Mouse (Mus musculus): ENCODE results near the gene Stmnd1.
"Not testable (repeated sequence)": the region's sequence is repeated elsewhere in the genome, so short reads cannot be mapped to it uniquely, and the experiment has no call there.

The Stmnd1 gene

GRCm38 (mm10) chr13:46290537-46290936 is 17.0 kb downstream of the Stmnd1 start:
- DNase-seq (ENCODE audit: low spot score in 2 of 2): no peak

- DNase-seq (ENCODE audit: low spot score in 2 of 2): no peak
Measured at GRCm38 (mm10) chr13:46294365-46294764, 20.8 kb downstream of the Stmnd1 start.

GRCm38 (mm10) chr13:46297701-46298100 is 24.2 kb downstream of the Stmnd1 start:
- no peak for DNase-seq (ENCODE audit: low spot score in 2 of 2)

DNA sequence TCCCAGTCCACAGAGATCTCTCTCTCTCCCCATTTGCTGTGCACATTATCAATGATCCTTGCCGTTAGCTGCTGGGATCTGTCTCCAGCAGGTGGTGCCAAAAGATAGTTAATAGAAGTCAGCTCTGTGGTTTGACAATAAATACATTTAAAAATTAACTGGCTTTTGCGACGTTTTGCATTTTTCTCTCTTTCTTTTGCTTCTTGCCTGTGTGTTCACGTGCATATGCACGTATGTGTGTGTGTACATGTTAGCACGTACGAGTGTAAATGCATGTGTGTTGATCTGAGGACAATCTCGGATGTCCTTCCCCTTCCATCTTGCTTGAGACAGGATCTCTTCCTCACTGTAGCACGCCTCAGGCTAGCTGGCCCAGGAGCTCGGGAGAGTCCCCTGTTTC is 37.3 kb downstream of the Stmnd1 start:
- peak; percentile 44 to 57 for DNase-seq (ENCODE audit: low spot score in 2 of 2)

DNA sequence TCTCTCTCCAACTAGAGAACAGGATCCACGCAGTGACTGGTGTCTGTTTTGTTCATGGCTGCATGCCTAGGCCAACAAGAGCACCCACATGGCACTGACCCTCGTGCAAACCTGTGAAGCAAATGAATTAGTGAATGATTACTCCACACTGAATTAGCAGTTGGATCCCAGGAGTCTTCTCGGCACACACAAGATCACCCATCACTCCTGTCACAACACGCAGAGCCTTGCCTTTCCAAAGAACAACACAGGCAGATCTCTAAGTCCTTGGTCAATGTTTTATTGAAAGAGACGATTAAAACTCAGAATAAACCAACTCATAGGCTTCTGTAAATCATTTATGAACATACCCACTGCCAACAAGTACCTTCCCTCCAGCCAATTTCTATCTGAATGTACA is 39.7 kb downstream of the Stmnd1 start:
- DNase-seq (ENCODE audit: low spot score in 2 of 2): no peak

DNA sequence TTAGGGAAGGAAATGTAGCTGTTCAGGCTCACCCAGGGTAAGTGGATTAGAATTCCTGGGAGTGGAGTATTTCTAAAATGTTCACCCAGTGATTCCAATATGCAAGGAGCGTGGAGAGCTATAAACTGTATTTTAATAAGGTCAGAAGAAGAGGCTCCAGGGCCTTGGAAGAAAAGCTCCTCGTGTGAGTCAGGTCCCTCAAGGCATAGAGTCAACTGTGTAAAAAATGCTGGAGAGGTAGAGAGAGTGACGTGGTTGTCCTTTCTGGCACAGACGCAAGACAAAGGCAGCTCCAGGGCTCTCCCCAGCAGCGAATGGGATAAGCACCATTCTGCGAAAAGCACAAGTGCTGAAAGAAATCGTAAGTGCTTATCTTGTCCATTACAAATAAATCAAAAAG is 41.6 kb downstream of the Stmnd1 start:
- DNase-seq (ENCODE audit: low spot score in 2 of 2): no peak

DNA sequence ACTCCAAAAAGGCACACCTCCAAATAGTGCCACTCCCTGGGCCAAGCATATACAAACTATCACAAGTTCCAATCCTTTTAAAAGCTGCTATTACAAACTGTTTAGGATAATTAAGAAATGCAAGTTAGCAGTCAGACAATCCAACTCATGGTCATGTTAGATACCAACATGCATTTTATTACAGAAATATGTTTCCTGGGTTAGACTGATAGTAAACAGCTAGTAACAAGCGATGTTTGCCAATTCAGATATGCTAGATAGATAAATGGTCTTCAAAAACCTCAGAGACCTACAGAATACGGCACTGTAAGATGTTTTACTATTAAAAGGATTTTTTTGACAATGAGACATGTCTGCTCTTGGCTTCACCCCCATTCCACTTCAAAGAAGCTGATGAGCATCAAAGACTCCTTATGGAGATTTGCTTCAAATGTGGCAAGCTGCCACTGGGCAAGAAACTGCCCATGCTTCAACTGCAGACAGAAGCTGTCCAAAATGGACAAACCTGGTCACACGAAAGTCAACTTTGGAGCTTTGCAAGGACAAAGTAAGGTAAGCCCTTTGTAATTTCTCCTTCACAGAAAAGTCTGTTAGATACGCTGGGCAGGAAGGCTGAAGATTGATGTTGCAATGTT is 52.9 kb downstream of the Stmnd1 start:
- no peak for DNase-seq (ENCODE audit: low spot score in 2 of 2)

- peak in 1 of 2 experiments; percentile 22 for DNase-seq (ENCODE audit: low spot score in 2 of 2)
Measured at GRCm38 (mm10) chr13:46335020-46335419, 61.5 kb downstream of the Stmnd1 start.

- DNase-seq (ENCODE audit: low spot score in 2 of 2): not testable (repeated sequence)
Measured at GRCm38 (mm10) chr13:46336281-46336680, 62.8 kb downstream of the Stmnd1 start.

DNA sequence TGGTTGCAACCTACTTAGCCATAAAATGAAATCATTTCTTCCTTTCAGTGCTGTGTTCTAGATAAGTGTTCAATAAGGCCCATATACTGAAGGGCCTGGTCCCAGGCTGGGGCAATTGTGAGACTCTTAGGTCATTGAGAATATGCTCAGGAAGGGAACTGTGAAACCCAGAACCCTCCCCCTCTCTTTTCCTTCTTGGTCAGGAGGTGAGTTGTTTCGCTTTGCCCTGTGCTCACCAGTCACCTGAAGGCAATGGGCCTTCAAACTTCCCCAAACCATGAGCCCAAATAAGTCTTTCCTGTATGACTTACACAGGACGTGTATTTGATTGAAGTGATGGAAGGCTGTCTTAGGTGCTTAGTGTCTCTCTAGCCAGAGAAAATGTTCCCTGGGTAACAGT is 64.3 kb downstream of the Stmnd1 start:
- DNase-seq (ENCODE audit: low spot score in 2 of 2): no peak

- no peak for DNase-seq (ENCODE audit: low spot score in 2 of 2)
Measured at GRCm38 (mm10) chr13:46339954-46340353, 66.4 kb downstream of the Stmnd1 start.

- no peak for DNase-seq (ENCODE audit: low spot score in 2 of 2)
Measured at GRCm38 (mm10) chr13:46340583-46340982, 67.1 kb downstream of the Stmnd1 start.

DNA sequence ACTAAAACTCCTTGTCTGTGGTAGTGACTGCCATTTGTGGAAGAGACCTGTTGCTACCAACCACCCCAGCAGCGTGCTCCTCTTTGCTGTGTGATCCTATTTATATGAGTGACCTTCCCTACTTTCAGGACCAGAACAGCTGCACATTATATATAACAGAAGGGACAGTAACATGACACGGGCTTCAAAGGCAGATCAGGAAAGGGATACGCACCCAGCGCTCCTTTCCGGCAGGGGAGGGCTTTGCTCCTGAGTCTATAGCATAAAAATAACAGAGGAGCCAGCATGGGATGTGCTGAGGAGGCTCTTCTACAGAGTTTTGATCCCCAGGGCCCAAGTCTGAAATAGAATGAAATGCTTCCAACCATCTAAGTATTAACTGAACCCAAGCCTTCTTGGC is 67.9 kb downstream of the Stmnd1 start:
- no peak for DNase-seq (ENCODE audit: low spot score in 2 of 2)

DNA sequence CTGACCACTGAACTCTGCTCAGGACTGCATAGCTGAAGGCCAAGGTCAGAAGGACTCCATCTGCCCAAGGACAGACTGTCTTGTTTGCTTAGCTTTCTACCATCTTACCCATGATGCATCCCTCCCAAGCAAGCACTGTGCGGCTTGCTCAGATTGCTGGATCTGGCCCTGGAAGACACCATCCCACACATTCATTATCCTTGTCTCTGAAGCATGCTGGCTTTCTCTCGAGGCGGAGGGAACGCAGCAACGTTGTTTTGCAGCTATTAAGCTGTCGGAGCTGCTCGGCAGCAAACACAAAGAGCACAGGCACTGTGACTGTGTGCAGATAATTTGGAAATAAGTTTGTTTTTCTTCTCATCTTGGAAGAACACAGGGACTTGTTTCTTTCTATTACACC is 69.7 kb downstream of the Stmnd1 start:
- no peak for DNase-seq (ENCODE audit: low spot score in 2 of 2)

- no peak for DNase-seq (ENCODE audit: low spot score in 2 of 2)
Measured at GRCm38 (mm10) chr13:46346830-46347512, 73.5 kb downstream of the Stmnd1 start.

- no peak for DNase-seq (ENCODE audit: low spot score in 2 of 2)
Measured at GRCm38 (mm10) chr13:46349664-46350063, 76.1 kb downstream of the Stmnd1 start.

Measured in frontal cortex, postnatal 25 days (tissue).